20 mouse cellular contexts compared by ENCODE assay signal in genomic region chr16:10916271-10916670, GRCm38 (mm10).
DNase-seq lines count a peak whose midpoint lies in the region; ATAC-seq lines count a peak whose summit lies in the region.
"Had no signal": no experiment of that assay in that cellular context is flagged by ENCODE, and none has a peak within 500 bp of the region (broad histone marks: within the 10 kb centered on the region; RNA-seq: fewer than 3 reads in every experiment).

No protein-coding gene starts in this region.

- no peak overlapping the region for H3K4me3 ChIP-seq in embryonic facial prominence, embryonic 10.5 days
- H3K4me3 ChIP-seq in embryonic facial prominence, embryonic 11.5 days (ENCODE audit: low read depth, low read length), result no peak overlapping the region
- H3K4me3 ChIP-seq in limb, embryonic 13.5 days, result no peak overlapping the region
- H3K4me3 ChIP-seq: forebrain, embryonic 12.5 days; gastrocnemius, adult 2 months; heart, embryonic 13.5 days; hindbrain, embryonic 15.5 days had no signal

- peak; percentile 29 for DNase-seq in embryonic facial prominence, embryonic 10.5 days (ENCODE audit: low spot score)
- DNase-seq in embryonic facial prominence, embryonic 11.5 days (ENCODE audit: low spot score), result peak; percentile 65
- DNase-seq in fat pad, adult 2 months (ENCODE audit: extremely low read depth, low read depth, low spot score), result peak; percentile 34
- DNase-seq in layer of hippocampus, postnatal 14 days (ENCODE audit: low spot score in 2 of 2), result no peak
- DNase-seq in lung, postnatal 36 days, result no peak
- no peak for DNase-seq in cerebellum, adult 11 months
- DNase-seq: adrenal gland, adult 8-10 months; adrenal gland, postnatal 36 days; cerebellum, adult 8-10 months; cerebellum, postnatal 14 days; gastrocnemius, adult 2 months; gastrocnemius, postnatal 25 days; heart, adult 11 months; heart, postnatal 36 days had no signal

- H3K9me3 ChIP-seq in embryonic facial prominence, embryonic 10.5 days, result no peaks in the 10 kb centered on the region
- no peaks in the 10 kb centered on the region; the same call in 1 of the 2 replicates for H3K9me3 ChIP-seq in embryonic facial prominence, embryonic 11.5 days (replicated peaks; ENCODE audit: control insufficient read depth, low read length)
- no peaks in the 10 kb centered on the region for H3K9me3 ChIP-seq in limb, embryonic 13.5 days
- H3K9me3 ChIP-seq: forebrain, embryonic 12.5 days; heart, embryonic 13.5 days; hindbrain, embryonic 15.5 days had no signal

- no peak overlapping the region for H3K4me2 ChIP-seq in embryonic facial prominence, embryonic 11.5 days (ENCODE audit: low read depth, low read length)
- H3K4me2 ChIP-seq in limb, embryonic 13.5 days (replicated peaks), result no peak overlapping the region
- H3K4me2 ChIP-seq: forebrain, embryonic 12.5 days; heart, embryonic 13.5 days; hindbrain, embryonic 15.5 days had no signal

- H3K27me3 ChIP-seq in embryonic facial prominence, embryonic 10.5 days (replicated peaks; ENCODE audit: low read depth, poor library complexity, severe bottlenecking), result no peaks in the 10 kb centered on the region
- no peaks in the 10 kb centered on the region for H3K27me3 ChIP-seq in embryonic facial prominence, embryonic 11.5 days (ENCODE audit: control insufficient read depth, insufficient read depth, low read length)
- H3K27me3 ChIP-seq in limb, embryonic 13.5 days, result no peaks in the 10 kb centered on the region
- H3K27me3 ChIP-seq: forebrain, embryonic 12.5 days; heart, embryonic 13.5 days; hindbrain, embryonic 15.5 days had no signal

- H3K9ac ChIP-seq in embryonic facial prominence, embryonic 11.5 days (replicated peaks; ENCODE audit: low read length), result no peak overlapping the region
- no peak overlapping the region for H3K9ac ChIP-seq in limb, embryonic 13.5 days
- H3K9ac ChIP-seq: forebrain, embryonic 12.5 days; heart, embryonic 13.5 days; hindbrain, embryonic 15.5 days had no signal

- peaks cover 9% of the 10 kb centered on the region; the same call in 1 of the 2 replicates for H3K4me1 ChIP-seq in embryonic facial prominence, embryonic 10.5 days
- no peaks in the 10 kb centered on the region for H3K4me1 ChIP-seq in embryonic facial prominence, embryonic 11.5 days (ENCODE audit: control insufficient read depth, insufficient read depth, low read length)
- peaks cover 11% of the 10 kb centered on the region for H3K4me1 ChIP-seq in limb, embryonic 13.5 days
- H3K4me1 ChIP-seq: forebrain, embryonic 12.5 days; hindbrain, embryonic 15.5 days had no signal

- no peak overlapping the region for H3K27ac ChIP-seq in embryonic facial prominence, embryonic 10.5 days (replicated peaks)
- no peak overlapping the region for H3K27ac ChIP-seq in embryonic facial prominence, embryonic 11.5 days (replicated peaks; ENCODE audit: low read depth, low read length)
- H3K27ac ChIP-seq in limb, embryonic 13.5 days, result no peak overlapping the region
- H3K27ac ChIP-seq: forebrain, embryonic 12.5 days; gastrocnemius, adult 2 months; heart, embryonic 13.5 days; hindbrain, embryonic 15.5 days had no signal

- no peaks in the 10 kb centered on the region for H3K36me3 ChIP-seq in embryonic facial prominence, embryonic 10.5 days (replicated peaks)
- no peaks in the 10 kb centered on the region for H3K36me3 ChIP-seq in embryonic facial prominence, embryonic 11.5 days (replicated peaks; ENCODE audit: control insufficient read depth, insufficient read depth, low read depth, low read length)
- H3K36me3 ChIP-seq in limb, embryonic 13.5 days, result no peaks in the 10 kb centered on the region
- H3K36me3 ChIP-seq: forebrain, embryonic 12.5 days; heart, embryonic 13.5 days; hindbrain, embryonic 15.5 days had no signal

- ATAC-seq in embryonic facial prominence, embryonic 11.5 days (replicated peaks; ENCODE audit: insufficient number of reproducible peaks, low FRiP score, low TSS enrichment, low read depth), result peak; percentile 40; the same call in 1 of the 2 replicates
- ATAC-seq in limb, embryonic 13.5 days (ENCODE audit: low FRiP score, low read depth), result peak; percentile 55; the same call in 1 of the 2 replicates
- ATAC-seq: forebrain, embryonic 16.5 days; intestine, embryonic 16.5 days had no signal

- 59% methylated on average over 3 of the region's 3 CpGs for WGBS in embryonic facial prominence, embryonic 10.5 days
- 56% methylated on average over 3 of the region's 3 CpGs for WGBS in embryonic facial prominence, embryonic 11.5 days
- WGBS in limb, embryonic 13.5 days, result 34% methylated on average over 3 of the region's 3 CpGs

Comparison
In these comparisons a context has a peak if more than half of its experiments do, and no peak if none do; other contexts are left out.
1. DNase-seq: peak in embryonic facial prominence, embryonic 10.5 days (single experiment), embryonic facial prominence, embryonic 11.5 days (single experiment) and fat pad, adult 2 months (single experiment); none in layer of hippocampus, postnatal 14 days (0 of 2), lung, postnatal 36 days (single experiment) and cerebellum, adult 11 months (single experiment).